Mouse (Mus musculus) lung, postnatal 0 days (tissue): ENCODE data around the gene Ppp1r37.

Experiments
- CTCF ChIP-seq: IDR thresholded peaks from 2 replicates; pipeline ENCODE4 v1.5.1; 2016; ENCODE audit warnings: antibody characterized with exemption, mild to moderate bottlenecking
- EP300 ChIP-seq: IDR thresholded peaks from 2 replicates; pipeline ENCODE4 v1.6.1; 2016; ENCODE audit warnings: antibody characterized with exemption, mild to moderate bottlenecking, control low read depth

DNA sequence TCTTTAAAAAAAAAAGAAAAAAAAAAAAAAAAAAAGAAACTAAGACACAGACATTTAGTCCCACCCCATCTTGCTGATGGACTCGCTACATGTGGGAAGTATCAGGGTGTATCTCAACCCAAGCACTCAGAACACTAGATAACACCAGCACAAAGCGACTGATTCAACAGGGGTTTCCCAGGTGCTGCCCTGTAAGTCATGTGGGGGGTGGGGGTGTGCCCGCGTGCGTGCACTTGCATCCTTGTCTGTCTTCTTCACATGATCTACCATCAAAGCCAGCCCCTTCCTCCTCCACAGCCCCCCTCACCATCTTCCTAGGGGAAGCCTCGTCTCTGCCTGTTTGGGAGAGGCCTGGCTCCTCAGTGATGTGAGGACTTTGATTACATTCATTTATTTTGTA lies 50.5 kb downstream of the Ppp1r37 start:
- TF ChIP-seq CTCF = no peak
- TF ChIP-seq EP300 = no peak
